Mouse (Mus musculus) ES-E14 (cell line): ENCODE measurements around the gene Pbld1. TPM values are rescaled to one million over a fixed set of nuclear protein-coding genes. Genes with fewer than 3 reads are reported as not detected.
A peak's percentile ranks its signal among the peaks of the same experiment; 100 is the strongest.

ENCODE experiments used
- DNase-seq: peaks from one replicate; pipeline ENCODE4 v3.0.0-alpha.2; 2013; ENCODE audit warnings: low read depth, low spot score
- H3K27ac ChIP-seq: 2 replicates; pipeline ENCODE4 v1.5.1; 2012; ENCODE audit warnings: low read depth, mild to moderate bottlenecking, low read length, moderate library complexity, mixed read lengths; ENCODE audit not compliant: poor library complexity, insufficient read depth, severe bottlenecking
- H3K36me3 ChIP-seq: 2 replicates; pipeline ENCODE4 v1.6.1; 2012; ENCODE audit warnings: mild to moderate bottlenecking, low read length, moderate library complexity, mixed read lengths; ENCODE audit not compliant: control insufficient read depth, poor library complexity, insufficient read depth, severe bottlenecking
- H3K4me1 ChIP-seq, 2 experiments: fragments of 150-350 bp in 1 of 2; sonication (generic) in 1 of 2; 2 replicates each; pipeline ENCODE4 v1.6.1; 2012; ENCODE audit warnings: low read length in 2 of 2, mild to moderate bottlenecking in 1 of 2, mixed read lengths in 1 of 2; ENCODE audit not compliant: control insufficient read depth in 2 of 2, insufficient read depth in 2 of 2, poor library complexity in 1 of 2
- H3K4me3 ChIP-seq, 2 experiments: fragments of 150-350 bp in 1 of 2; sonication (generic) in 1 of 2; 2 replicates each; pipeline ENCODE4 v1.5.1; 2012; ENCODE audit warnings: low read length in 2 of 2, low read depth in 1 of 2, mild to moderate bottlenecking in 1 of 2, mixed read lengths in 1 of 2; ENCODE audit not compliant: insufficient read depth in 1 of 2, poor library complexity in 1 of 2, severe bottlenecking in 1 of 2
- H3K9ac ChIP-seq: 2 replicates; pipeline ENCODE4 v1.6.1; 2012; ENCODE audit warnings: low read depth, mild to moderate bottlenecking, low read length, mixed read lengths; ENCODE audit not compliant: poor library complexity, insufficient read depth, severe bottlenecking
- H3K9me3 ChIP-seq: fragments of 150-350 bp; sonication (generic); 2 replicates; pipeline ENCODE4 v1.6.1; 2012; ENCODE audit warnings: low read depth, mild to moderate bottlenecking, low read length; ENCODE audit not compliant: control insufficient read depth, insufficient read depth
- CHD2 ChIP-seq: IDR thresholded peaks from 2 replicates; pipeline ENCODE4 v1.6.1; 2014; ENCODE audit warnings: mild to moderate bottlenecking, low read depth, low read length, inconsistent platforms
- HCFC1 ChIP-seq: IDR thresholded peaks from 2 replicates; pipeline ENCODE4 v1.6.1; 2012; ENCODE audit warnings: low read length, inconsistent platforms, borderline replicate concordance; ENCODE audit not compliant: insufficient read depth
- MAFK ChIP-seq: IDR thresholded peaks from 2 replicates; pipeline ENCODE4 v1.6.1; 2014; ENCODE audit warnings: mild to moderate bottlenecking, low read depth, low read length, inconsistent platforms; ENCODE audit not compliant: insufficient read depth
- ZC3H11A ChIP-seq: IDR thresholded peaks from 2 replicates; pipeline ENCODE4 v1.6.1; 2012; ENCODE audit warnings: low read depth, mild to moderate bottlenecking, inconsistent platforms, low read length, borderline replicate concordance
- ZNF384 ChIP-seq: IDR thresholded peaks from 2 replicates; pipeline ENCODE4 v1.6.1; 2012; ENCODE audit warnings: low read depth, low read length, inconsistent platforms
- in situ Hi-C, 2 experiments: fragments of 600-800 bp; cut with MboI; formaldehyde crosslinking; loops; one replicate each; pipeline ENCODE4 v1.15.1; 2025; ENCODE audit warnings: low sequenced_read_pairs in 2 of 2, inconsistent platforms in 1 of 2; ENCODE audit not compliant: unreplicated experiment in 2 of 2
- total RNA-seq: library from RNA; depleted of rRNA; stranded (reverse); fragments of 300-350 nt; gene quantifications from 2 replicates; pipeline ENCODE4 v1.2.3, GENCODE M21; 2012

The Pbld1 gene
- total RNA-seq, 1 experiment: 3.6 TPM

- Histone ChIP-seq H3K9me3 (no peaks in the 10 kb centered on the region), H3K4me1 (no peaks in the 10 kb centered on the region), H3K9ac (no peak overlapping the region), H3K27ac (no peak overlapping the region), H3K36me3 (no peaks in the 10 kb centered on the region), H3K4me3 (no peak overlapping the region)
- in situ Hi-C loops: no loop called here
- TF ChIP-seq CHD2 (no peak), ZNF384 (no peak), ZC3H11A (no peak), MAFK (no peak), HCFC1 (no peak)
- DNase-seq: no peak
These were observed 27.7 kb upstream of the Pbld1 start for GRCm38 (mm10) chr10:63032267-63032666.

GRCm38 (mm10) chr10:63032956-63033355 is 27.0 kb upstream of the Pbld1 start:
- no peaks in the 10 kb centered on the region for H3K4me1 ChIP-seq
- H3K4me3 ChIP-seq: no peak overlapping the region
- no peak overlapping the region for H3K27ac ChIP-seq
- no peak for TF ChIP-seq HCFC1
- TF ChIP-seq CHD2: no peak
- no peak for TF ChIP-seq ZC3H11A
- in situ Hi-C loops: no loop called here
- no peak overlapping the region for H3K9ac ChIP-seq
- H3K9me3 ChIP-seq: no peaks in the 10 kb centered on the region
- no peaks in the 10 kb centered on the region for H3K36me3 ChIP-seq
- DNase-seq: no peak

- no peak overlapping the region for H3K9ac ChIP-seq
- TF ChIP-seq MAFK (no peak), HCFC1 (no peak), CHD2 (no peak)
- H3K36me3 ChIP-seq: no peaks in the 10 kb centered on the region
- in situ Hi-C loops: no loop called here
- no peaks in the 10 kb centered on the region for H3K4me1 ChIP-seq
- H3K4me3 ChIP-seq: peak overlapping the region; percentile 28 to 34; a peak in 3 of 4 replicates
- H3K27ac ChIP-seq: no peak overlapping the region
- no peak for DNase-seq
- no peaks in the 10 kb centered on the region for H3K9me3 ChIP-seq
These were observed 21.2 kb upstream of the Pbld1 start for GRCm38 (mm10) chr10:63038571-63039320.

DNA sequence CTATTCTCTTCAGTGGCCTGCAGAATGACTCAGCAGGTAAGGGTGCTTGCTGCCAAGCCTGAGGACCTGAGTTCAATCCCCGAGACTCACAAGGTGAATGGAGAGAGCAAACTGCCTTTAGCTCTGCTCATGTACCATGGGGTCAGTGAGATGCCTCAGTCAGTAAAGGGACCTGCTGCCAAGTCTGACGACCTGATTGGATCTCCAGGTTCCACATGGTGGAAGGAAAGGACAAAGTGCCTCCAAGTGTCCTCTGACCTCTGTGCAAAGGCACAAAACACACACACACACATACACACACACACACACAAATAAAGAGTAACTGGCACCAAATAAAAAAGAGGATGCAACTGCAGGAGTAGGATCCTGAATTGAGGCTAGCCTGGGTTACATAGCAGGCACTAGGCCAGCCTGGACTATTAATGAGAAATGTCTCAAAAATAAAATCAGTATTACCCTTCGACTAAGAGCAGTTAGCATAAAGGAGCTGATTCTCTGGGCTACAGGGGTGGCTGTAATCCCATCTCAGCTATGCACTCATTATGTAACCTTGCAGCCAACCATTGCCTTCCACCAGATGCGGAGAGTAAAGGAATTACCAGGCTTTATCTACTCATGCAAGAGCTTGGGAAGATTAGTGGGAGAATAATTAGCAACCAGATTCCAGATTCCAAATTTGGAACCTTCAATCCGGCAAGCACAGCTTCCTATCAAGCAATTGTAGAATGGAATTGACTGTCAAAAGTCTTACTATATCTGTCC is 19.9 kb upstream of the Pbld1 start:
- H3K9me3 ChIP-seq: no peaks in the 10 kb centered on the region
- no peak for DNase-seq
- no peaks in the 10 kb centered on the region for H3K4me1 ChIP-seq
- no peak overlapping the region for H3K4me3 ChIP-seq
- TF ChIP-seq ZC3H11A (no peak), ZNF384 (no peak), MAFK (no peak), HCFC1 (no peak), CHD2 (no peak)
- no peaks in the 10 kb centered on the region for H3K36me3 ChIP-seq
- no peak overlapping the region for H3K27ac ChIP-seq
- in situ Hi-C loops: no loop called here
- no peak overlapping the region for H3K9ac ChIP-seq
